Mouse (Mus musculus) liver, embryonic 14.5 days (tissue): Measurements from ENCODE around the gene Snx11.

ENCODE experiments used
- CTCF ChIP-seq: IDR thresholded peaks from 2 replicates; pipeline ENCODE4 v1.5.1; 2016; ENCODE audit warnings: antibody characterized with exemption, low read depth, control low read depth
- EP300 ChIP-seq: IDR thresholded peaks from 2 replicates; pipeline ENCODE4 v1.6.1; 2016; ENCODE audit warnings: antibody characterized with exemption, low read depth

DNA sequence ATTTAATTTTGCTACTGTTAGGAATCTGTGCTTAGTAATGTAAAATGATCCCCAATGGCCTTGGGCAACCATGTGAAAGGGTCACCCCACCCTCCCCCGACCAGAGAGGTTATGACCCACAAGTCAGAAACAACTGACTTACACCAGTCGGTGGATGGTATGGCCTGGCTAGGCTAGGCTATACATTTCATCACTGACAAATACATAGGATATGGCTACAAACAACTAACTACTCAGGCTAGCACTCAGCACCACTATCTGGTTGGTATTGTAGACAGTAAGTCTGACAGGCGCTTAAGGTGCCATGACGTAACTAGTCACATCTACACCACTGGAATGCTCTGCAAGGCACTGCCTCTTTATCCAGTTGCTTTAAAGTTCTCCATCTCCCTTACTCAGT lies 36.1 kb upstream of the Snx11 start:
- TF ChIP-seq CTCF (no peak), EP300 (no peak)
